Mouse (Mus musculus): ENCODE data around the gene Ppip5k1.

- no peak for TF ChIP-seq CTCF (IDR thresholded peaks at IDR 0.05; ENCODE audit: extremely low read depth, insufficient read depth, insufficient read length, insufficient replicate concordance)
- TF ChIP-seq POLR2A (IDR thresholded peaks at IDR 0.05; ENCODE audit: low read depth, low read length), result no peak
Measured at GRCm38 (mm10) chr2:121271928-121272516, 83.2 kb downstream of the Ppip5k1 start.

Data from spleen, adult 2 months (tissue).